Mouse (Mus musculus) leukemia stem cell, adult 10-12 weeks (primary cell): ENCODE results near the gene Catsper3. TPM values are rescaled to one million over a fixed set of nuclear protein-coding genes. Genes with fewer than 3 reads are reported as not detected.

Experiments used
- polyA plus RNA-seq: library from polyadenylated mRNA; stranded (reverse); fragments of >175 nt; gene quantifications from 2 replicates; pipeline ENCODE4 v1.2.3, GENCODE M21; 2012; ENCODE audit warnings: low replicate concordance

The Catsper3 gene
- polyA plus RNA-seq, result not detected in 2 replicates

GRCm38 (mm10) chr13:55784268-55784667 lies at the start of gene Catsper3:
TSS of gene Catsper3 (plus strand) at chr13:55784568.

GRCm38 (mm10) chr13:55836142-55836625 lies 51.8 kb downstream of the Catsper3 start, which contains the start of gene Pitx1:
TSS of gene Pitx1 (minus strand) at chr13:55836192.

Other genes starting within 250 kb of the Catsper3 start
- 55.9 and 93.7 TPM in 2 replicates for gene Ddx41, start 247.9 kb upstream of the Catsper3 start, polyA plus RNA-seq
- 70.3 and 217 TPM in 2 replicates for gene Fam193b, start 213.4 kb upstream of the Catsper3 start, polyA plus RNA-seq
- gene Tmed9, start 210.8 kb upstream of the Catsper3 start, polyA plus RNA-seq, result 98.3 and 191 TPM in 2 replicates
- 10.5 and 13.1 TPM in 2 replicates for gene B4galt7, start 184.7 kb upstream of the Catsper3 start, polyA plus RNA-seq
- gene Caml, start 161.6 kb upstream of the Catsper3 start, polyA plus RNA-seq, result 15.1 and 16.2 TPM in 2 replicates
- 9.6 and 22.7 TPM in 2 replicates for gene Ddx46, start 149.5 kb upstream of the Catsper3 start, polyA plus RNA-seq
- gene B230219D22Rik, start 91.4 kb upstream of the Catsper3 start, polyA plus RNA-seq, result 9.0 and 10.1 TPM in 2 replicates
- gene Txndc15, start 69.9 kb upstream of the Catsper3 start, polyA plus RNA-seq, result 19.3 and 20.7 TPM in 2 replicates
- 11.1 and 23.8 TPM in 2 replicates for gene Pcbd2, start 57.2 kb upstream of the Catsper3 start, polyA plus RNA-seq
- not detected in 2 replicates for gene Pitx1, start 51.6 kb downstream of the Catsper3 start, polyA plus RNA-seq